Mouse (Mus musculus) T-helper 17 cell (primary cell): ENCODE data around the gene Mdm2.
"Not testable (repeated sequence)": the region's sequence is repeated elsewhere in the genome, so short reads cannot be mapped to it uniquely, and the experiment has no call there.

Source experiments
- in situ Hi-C, 2 experiments: fragments of 300-600 bp; cut with MboI, MseI; formaldehyde crosslinking; loops; 1 replicate in 1 of 2; 2 replicates in 1 of 2; pipeline ENCODE4 v1.15.1; 2025; ENCODE audit warnings: high pct_unique_total_duplicates in 2 of 2

The Mdm2 gene

DNA sequence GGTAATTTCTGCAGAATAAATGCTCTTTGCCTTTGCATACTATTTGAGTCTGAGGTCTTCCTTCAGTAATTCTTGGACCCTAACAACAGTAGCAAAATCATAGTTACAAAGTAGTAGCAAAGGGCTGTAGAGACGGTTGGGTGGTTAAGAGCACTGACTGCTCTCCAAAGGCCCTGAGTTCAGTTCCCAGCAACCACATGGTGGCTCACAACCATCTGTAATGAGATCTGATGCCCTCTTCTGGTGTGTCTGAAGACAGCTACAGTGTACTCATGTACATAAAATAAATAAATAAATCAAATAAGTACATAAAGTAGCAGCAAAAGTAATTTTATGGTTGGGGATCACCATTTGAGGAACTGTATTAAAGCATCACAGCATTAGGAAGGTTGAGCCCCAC lies 5.1 kb upstream of the Mdm2 start:
- in situ Hi-C loops, result not testable (repeated sequence)

DNA sequence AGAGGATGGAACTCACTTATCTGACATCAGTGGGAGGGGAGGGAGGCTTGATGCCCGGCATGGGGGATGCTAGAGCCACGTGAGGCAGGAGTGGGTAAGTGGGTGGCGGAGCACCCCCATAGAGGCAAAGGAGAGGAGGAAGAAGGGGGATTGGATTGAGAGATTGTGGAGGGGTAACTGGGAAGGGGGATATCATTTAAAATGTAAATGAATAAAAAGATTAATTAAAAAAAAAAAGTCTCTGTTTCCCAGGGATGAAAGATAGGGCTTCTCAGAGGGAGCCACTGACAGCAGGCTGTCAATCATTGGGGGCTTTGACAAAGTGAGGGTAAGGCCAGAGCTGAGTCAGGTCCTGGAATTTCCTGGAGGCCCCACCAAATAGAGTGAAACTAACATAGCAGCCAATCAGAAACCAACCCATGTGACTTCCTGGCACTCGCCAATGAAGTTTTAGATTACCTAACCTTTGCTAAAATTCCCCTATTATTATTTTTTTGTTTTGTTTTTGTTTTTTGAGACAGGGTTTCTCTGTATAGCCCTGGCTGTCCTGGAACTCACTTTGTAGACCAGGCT lies 4.5 kb upstream of the Mdm2 start:
- in situ Hi-C loops, result no loop called here

DNA sequence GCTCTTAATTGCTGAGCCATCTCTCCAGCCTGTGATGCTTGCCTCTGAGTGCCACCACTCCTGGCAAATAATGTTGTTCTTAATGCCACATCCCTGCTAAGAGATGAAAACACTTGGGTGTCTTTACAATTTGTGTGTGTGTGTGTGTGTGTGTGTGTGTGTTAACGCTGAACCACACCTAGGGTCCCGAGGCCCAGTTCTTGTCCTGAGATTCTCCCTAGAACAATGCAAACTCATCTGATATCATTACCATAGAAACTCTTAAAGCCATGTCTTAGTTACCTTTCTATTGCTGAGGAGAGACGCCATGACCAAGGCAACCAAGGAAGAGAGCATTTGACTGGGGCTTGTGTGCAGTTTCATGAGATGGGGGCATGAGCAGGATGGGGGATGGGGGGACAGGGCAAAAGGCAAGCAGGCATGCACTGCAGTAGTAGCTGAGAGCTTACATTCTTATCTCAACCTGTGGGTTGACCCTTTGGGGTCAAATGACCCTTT lies 3.5 kb upstream of the Mdm2 start:
- in situ Hi-C loops, result no loop called here

DNA sequence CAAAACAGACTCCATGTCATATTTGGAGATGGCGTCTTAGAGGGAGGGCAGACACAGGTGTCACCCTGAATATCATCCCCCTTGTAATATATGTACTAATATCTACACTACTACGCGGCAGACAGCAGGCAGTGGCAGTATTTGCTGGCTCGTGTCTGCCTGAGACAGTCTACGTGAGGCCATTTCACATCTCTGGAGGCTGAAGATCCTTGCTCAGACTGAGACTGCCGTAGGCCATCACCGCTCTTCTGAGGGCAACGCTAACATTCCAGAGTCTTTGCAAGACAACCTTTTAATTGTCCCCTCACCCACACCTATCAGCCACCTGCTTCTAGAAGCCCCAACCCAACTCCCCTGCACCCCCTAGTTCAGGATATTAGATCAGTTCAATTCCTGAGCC lies 2.9 kb upstream of the Mdm2 start:
- in situ Hi-C loops, result no loop called here

DNA sequence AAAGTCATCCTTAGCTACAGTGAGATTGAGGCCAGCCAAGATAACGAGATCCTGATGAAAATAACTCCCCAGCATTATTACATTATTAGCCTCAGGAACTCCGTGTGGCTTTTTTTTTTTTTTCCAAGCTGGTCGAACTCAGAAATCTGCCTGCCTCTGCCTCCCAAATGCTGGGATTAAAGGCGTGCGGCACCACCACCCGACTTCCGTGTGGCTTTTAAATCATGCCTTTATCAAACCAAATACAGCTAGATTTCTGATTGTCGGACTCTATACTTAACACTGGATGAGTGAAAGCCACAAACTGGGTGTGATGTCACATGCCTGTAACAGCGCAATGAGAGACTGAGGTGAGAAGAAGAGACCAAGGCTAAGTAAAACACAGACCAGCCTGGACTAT lies 2.3 kb upstream of the Mdm2 start:
- in situ Hi-C loops, result no loop called here

DNA sequence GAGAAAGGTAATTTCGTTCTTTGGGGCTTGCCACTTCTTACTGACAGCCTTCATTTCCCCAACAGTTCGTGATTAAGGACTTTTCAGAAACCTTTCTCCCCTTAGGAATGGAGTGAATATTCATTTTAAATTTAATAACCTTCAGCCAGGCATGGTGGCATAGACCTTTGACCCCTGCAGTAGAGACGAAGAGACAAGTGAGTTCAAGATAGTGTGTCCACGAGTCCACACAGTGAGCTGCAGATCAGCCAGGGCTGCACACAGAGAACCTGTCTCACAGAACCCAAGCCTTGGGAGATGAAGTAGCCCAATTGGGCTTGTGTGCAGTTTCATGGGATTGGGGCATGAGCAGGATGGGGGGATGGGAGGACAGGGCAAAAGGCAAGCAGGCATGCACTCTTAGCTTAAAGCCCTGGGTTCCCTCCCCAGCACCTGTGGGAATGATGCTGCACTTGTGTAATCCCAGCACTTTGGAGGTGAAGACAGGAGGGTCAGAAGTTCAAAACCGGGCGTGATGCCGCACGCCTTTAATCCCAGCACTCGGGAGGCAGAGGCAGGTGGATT lies 1.7 kb upstream of the Mdm2 start:
- in situ Hi-C loops, result no loop called here

DNA sequence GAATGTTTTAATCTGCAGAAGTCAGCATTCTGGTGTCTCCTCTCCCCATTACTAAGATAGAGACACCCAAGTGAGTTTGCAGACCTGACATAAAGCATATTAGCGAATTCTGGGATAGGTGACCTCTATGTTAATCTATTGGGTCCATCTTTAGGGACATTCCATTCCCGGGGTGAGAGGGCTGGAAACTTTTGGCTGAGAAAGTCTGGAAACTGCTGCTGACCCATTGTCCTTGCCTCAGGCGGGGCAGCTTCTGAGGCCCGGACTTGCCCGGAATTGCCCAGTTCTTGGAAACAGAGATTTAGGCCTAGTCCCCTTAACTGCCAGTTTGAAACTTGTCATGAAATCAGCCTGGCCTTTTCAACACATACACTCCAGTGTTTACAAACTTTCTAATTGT lies 850 bp upstream of the Mdm2 start:
- in situ Hi-C loops, result no loop called here

DNA sequence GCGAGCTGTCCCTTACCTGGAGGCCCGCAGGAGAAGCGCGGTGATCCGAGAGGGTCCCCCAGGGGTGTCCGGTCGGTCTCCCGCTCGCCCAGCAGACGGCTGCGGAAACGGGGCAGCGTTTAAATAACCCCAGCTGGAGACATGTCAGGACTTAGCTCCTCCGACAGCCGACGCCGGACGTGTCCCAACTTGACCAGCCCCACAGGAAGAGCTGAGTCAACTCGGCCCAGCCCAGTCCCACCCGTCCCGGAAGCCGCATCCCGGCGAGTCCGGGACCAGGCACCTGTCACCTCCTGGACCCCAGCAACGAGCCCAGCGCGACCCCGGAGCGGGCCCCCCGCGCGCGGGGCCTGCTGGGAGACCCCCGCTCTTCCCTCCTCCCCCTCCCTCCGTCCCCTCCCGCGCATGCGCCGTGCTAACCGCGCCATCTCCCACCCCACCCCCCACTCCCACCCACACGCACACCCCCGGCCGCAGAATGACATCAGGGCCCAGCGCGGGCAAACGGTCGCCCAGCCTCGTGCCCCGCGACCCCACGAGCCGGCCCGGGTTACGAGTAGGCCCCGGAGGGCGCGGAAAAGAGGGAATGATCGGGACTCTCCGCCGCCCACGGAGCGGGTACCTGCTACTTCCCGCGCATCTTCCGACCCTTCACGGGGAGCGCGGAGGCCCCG lies 491 bp downstream of the Mdm2 start:
- in situ Hi-C loops, result no loop called here

DNA sequence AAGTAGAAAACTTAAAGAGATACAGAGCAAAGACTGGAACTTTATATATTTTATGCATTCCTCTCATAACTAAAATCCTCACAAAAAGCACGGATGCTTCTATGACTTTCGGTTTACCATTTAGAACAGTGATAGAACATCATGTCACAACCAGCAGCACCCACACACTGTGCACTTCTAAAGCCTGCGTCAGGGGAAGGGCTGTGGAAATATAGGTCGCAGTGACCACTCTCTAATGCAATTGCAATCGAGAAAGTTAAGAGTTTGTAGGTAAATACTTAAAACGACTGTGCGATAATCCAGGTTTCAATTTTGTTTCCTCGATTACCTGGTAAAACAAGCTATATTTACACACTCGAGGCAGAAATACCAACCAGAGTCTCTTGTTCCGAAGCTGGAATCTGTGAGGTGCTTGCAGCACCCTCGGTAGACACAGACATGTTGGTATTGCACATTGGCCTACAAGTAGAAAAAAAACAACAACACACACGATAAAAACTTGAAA lies 1.2 kb downstream of the Mdm2 start:
- in situ Hi-C loops, result no loop called here

DNA sequence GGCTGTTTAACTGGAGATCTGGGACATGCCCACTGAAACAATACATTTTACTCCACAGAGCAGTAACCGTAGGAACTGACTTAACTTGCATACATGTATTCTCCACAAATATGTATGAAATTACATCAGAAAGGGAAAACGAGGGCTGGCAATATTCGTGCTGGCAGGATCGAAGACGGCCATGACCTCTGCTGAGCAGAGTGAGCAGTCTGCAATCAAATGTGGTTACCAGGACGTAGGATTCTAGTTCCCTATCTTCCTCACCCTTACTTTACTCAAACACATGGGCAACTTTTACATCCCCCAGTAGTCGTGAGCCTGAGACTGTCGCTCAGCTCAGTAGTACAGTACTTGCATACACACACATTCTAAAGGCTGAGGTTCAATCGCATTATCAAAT lies 1.7 kb downstream of the Mdm2 start:
- in situ Hi-C loops, result no loop called here

DNA sequence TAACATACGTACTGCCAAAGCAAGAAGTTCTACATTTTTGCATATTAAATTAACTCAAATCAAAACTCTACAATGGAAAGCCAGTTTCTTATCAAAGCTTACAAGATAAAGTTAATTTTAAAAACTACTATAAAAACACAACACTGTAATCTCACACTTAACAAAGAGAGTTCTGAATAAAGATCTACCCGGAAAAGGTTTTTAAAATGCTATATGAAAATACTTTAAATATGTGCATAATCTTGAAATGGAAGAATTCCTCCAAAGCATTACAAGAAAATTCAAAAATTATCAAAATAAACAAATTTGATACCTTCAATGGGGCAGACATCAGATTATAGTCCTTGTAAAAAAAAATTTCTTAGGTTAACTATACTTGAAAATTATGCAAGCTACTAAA lies 2.2 kb downstream of the Mdm2 start:
- in situ Hi-C loops, result no loop called here

DNA sequence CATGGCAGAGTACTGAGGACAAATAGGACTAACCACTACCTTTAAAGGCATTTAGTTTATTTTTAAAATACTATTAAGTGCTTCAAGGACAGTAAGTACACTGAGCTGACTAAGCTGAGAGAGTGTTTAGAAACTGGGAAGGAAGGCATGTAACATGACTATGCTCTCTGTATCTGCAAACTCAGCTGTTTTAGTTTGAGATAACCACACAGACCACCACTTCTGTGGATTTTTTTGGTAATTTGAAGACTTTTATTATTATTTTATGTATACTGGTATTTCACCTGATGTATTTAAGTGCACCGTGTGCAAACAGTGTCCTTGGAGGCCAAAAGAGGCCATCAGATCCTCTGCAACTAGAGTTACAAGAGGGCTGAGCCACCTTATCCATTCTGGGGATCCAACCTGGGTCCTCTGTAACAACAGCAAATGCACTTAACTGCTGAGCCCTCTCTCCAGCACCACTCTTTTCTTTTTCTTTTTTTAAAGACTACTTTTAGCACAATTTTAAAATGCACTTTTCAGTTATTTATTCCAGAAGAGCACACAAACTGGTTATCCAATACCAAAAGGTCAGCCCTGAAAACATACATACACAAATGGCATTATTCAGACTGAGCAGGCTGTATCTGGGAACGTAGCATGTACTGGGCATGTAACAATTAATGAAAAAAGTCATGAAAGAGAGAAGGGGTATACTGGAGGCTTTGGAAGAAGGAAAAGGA lies 3.3 kb downstream of the Mdm2 start:
- in situ Hi-C loops, result no loop called here

DNA sequence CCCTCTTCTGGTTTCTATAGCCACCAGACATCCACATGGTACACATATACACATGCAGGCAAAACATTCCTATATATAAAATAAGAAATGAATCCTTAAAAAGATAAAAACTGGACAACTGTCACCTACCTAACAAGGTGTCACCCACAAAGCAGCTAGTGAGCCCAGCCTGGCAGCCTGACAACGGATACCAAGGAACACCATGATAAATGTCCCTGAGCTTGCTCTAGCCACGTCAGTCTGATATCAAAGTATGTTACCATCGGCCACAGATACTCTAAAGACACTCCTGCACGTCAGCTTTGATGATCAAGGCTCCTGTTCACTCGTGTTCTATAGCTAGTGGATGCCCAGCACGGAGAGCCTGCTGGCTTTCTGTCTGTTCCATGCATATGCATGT lies 4.1 kb downstream of the Mdm2 start:
- in situ Hi-C loops, result no loop called here

DNA sequence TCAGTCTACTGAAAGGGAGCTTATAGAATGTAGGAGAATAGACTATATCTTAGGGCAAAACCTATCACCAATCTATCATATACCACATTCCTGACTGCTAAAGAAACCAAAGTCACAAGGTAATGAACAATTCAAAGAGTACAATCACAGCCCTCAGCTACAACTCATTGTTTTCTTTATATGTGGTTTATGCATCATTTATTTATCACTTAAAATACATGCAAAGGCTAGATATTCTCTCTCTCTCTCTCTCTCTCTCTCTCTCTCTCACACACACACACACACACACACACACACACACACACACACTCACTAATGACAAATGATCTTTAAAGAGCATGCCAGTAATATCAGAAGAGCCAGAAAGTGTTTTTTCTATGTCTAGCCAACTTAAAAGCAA lies 4.8 kb downstream of the Mdm2 start:
- in situ Hi-C loops, result no loop called here

DNA sequence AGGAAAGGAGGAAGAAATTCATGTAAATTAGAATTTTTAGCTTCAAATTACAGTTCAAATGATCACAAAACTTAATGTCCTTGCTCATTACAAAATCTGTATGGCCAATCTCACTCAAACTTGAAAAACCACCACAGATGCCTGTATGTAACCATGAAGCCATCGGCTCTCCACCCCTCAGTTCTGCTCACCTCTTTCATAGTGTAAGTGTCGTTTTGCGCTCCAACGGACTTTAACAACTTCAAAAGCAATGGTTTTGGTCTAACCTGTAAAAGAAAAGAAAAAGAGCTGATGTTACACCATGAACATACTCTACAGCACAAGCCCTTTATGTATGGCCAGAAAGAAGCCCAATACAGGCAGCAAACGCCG lies 5.6 kb downstream of the Mdm2 start:
- in situ Hi-C loops, result no loop called here

DNA sequence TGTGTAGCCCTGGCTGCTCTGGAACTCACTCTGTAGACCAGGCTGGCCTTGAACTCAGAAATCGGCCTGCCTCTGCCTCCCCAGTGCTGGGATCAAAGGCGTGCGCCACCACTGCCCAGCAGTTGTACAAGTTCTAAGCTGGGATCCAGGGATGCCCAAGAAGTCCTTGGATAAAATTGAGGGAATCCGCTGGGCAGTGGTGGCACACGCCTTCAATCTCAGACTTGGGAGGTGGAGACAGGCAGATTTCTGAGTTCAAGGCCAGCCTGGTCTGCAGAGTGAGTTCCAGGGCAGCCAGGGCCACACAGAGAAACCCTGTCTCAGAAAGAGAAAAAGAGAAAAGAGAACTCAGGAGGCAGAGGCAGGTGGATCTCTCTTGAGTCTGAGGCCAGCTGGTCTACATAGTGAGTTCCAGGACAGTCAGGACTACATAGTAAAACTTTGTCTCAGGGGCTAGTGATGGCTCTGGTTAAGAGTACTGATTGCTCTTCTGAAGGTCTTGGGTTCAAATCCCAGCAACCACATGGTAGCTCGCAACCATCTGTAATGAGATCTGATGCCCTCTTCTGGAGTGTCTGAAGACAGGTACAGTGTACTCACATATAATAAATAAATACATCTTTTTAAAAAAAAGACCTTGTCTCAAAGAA lies 6.1 kb downstream of the Mdm2 start:
- in situ Hi-C loops, result not testable (repeated sequence)

DNA sequence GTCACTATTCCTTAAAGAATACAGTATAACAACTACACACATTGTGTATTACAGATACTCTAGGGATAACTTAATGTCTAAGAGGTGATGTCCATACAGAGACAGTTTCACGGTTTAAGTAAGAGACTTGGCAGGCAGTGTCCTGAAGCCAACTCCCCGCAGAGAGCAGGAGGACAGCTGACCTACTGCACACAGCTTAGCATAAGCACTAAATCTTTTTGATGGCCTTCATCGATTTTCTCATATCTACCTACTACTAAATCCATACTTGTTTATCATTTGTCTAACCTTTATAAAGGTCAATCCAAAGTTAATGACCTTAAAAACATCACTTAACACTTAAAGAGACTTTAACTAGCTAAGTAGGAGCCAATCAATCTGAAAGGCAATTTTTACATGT lies 7.1 kb downstream of the Mdm2 start:
- in situ Hi-C loops, result no loop called here

DNA sequence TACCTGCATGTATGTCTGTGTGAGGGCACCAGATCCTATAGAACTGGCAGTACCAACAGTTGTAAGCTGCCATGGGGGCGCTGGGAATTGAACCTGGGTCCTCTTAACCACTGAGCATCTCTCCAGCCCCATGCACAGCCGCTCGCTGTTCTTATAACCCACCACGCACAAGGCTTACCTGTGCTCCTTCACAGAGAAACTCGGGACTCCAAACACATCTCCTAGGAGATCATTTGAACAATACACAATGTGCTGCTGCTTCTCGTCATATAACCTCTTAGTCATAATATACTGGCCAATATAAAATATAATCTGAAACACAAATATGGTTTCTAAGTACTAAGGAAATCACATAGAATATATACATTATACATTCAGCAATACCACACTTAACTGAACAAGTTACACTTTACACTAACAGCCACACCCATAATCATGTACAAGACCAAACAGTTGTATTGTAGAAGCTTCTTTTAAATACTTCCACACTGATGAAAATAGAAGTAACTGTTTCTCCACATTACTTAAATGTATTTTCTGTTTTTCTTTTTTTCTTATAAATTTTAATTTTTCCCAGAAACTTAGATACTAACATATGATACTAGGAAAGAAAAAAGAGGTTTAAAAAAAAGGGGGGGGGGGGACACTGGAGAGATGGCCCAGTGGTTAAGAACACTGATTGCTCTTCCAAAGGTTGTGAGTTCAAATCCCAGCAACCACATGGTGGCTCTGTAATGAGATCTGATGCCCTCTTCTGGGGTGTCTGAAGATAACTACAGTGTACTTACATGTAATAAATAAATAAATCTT lies 8.3 kb downstream of the Mdm2 start:
- in situ Hi-C loops, result no loop called here

DNA sequence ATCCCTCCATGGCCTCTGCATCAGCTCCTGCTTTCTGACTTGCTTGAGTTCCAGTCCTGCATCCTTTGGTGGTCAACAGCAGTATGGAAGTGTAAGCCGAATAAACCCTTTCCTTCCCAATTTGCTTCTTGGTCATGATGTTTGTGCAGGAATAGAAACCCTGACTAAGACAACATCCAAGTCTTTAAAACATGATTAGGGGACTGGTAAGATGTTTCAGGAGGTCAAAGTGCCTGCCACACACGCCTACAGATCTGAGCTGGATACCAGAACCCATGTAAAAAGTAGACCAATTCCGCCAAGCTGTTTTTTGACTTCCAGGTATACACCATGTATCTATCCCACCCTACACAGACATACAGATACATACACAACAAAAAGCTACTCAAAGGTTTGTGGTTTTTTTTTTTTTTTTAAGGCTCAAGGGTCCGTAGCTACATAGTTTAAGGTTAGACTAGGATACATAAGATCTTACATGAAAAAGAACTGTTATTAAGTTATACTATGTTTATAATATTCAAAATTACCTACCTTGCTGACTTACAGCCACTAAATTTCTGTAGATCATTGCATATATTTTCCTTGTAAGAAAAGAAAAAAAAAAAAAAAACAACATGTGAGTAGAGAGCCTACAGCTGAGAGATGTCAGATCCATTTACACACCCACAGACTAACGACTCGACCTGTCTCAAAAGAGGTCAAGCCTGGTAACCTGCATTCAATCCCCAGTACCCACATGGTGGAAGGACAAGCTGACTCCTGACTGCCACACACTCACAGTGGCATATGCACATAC lies 9.3 kb downstream of the Mdm2 start:
- in situ Hi-C loops, result no loop called here

DNA sequence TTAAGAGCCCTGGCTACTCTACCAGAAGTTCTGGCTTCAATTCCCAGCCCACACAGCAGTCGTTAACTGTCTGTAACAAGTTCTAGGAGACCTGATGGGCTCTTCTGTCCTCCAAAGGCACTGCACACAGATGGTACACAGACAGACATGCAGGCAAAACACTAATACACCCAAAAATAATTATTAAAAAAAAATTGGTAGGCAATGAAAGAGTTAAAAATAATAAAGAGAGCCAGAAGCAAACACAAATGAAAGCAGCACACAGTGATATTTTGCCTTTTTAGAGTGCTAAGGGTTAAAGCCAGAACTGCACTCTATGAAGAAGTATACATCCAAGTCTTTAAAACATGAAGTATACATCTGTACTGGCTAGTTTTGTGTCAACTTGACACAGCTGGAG lies 10.1 kb downstream of the Mdm2 start:
- in situ Hi-C loops, result no loop called here
